Mouse (Mus musculus): ENCODE measurements at regions not wholly inside any gene's neighbourhood (a gene's known extent, or its start where the extent isn't known, plus 50 kb on each side); places are given as distances from the start of the nearest gene placed in this dataset.

DNA sequence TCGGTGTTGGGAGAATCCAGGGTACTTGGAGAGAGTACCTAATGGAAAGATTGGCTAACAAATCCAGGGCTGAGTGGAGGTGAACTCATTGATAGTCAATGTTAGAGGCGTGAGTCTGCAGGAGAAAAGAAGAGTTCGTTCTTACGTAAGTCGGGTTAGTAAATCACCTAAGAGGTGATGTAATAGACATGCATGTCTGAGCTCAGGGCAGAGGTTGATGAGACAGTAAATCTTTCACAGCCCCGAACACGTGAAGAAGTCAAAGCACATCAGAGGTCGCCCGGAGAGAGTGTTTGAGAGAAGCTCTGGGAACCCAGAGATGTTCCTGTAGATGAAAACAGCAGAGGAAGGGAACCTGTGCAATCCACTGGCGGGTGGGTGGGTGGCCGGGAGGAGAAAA is 76.2 kb upstream of the Prdm1 start:
- TF ChIP-seq CTCF (IDR thresholded peaks at IDR 0.05; ENCODE audit: control insufficient read depth, insufficient read depth, insufficient read length), result no peak
- TF ChIP-seq MAX (IDR thresholded peaks at IDR 0.05), result no peak
- TF ChIP-seq MYOG (IDR thresholded peaks at IDR 0.05; ENCODE audit: control insufficient read depth, extremely low read depth, insufficient read length), result no peak
- no peak for TF ChIP-seq USF1 (IDR thresholded peaks at IDR 0.05; ENCODE audit: low read depth)
- no peak for TF ChIP-seq MYOD1 (IDR thresholded peaks at IDR 0.05; ENCODE audit: control insufficient read depth, insufficient read length, low read depth)
